Mouse (Mus musculus) liver, embryonic 13.5 days (tissue): ENCODE results near the gene Dolpp1. TPM values are rescaled to one million over a fixed set of nuclear protein-coding genes. Genes with fewer than 3 reads are reported as not detected.
A peak's percentile ranks its signal among the peaks of the same experiment; 100 is the strongest.

Experiments used
- ATAC-seq: fragments of 200-750 bp; cut with Nextera tagmentation; 2 replicates; pipeline ENCODE4 v1.8.0; 2017; ENCODE audit warnings: low read depth, mild to moderate bottlenecking, moderate number of reproducible peaks, moderate library complexity
- DNase-seq: peaks from one replicate; pipeline ENCODE4 v3.0.0; 2022
- H3K27ac ChIP-seq: fragments of 300-500 bp; sonication (generic); 2 replicates; pipeline ENCODE4 v1.5.1; 2015; ENCODE audit warnings: moderate library complexity, mild to moderate bottlenecking, inconsistent platforms
- H3K27me3 ChIP-seq: fragments of 300-500 bp; sonication (generic); 2 replicates; pipeline ENCODE4 v1.6.1; 2015; ENCODE audit warnings: mild to moderate bottlenecking, inconsistent platforms
- H3K36me3 ChIP-seq: fragments of 300-500 bp; sonication (generic); 2 replicates; pipeline ENCODE4 v1.6.1; 2015; ENCODE audit warnings: mild to moderate bottlenecking, inconsistent platforms
- H3K4me1 ChIP-seq: fragments of 300-500 bp; sonication (generic); replicated peaks from 2 replicates; pipeline ENCODE4 v1.6.1; 2015; ENCODE audit warnings: inconsistent platforms
- H3K4me2 ChIP-seq: fragments of 300-500 bp; sonication (generic); 2 replicates; pipeline ENCODE4 v1.6.1; 2015; ENCODE audit warnings: inconsistent platforms, mild to moderate bottlenecking, moderate library complexity
- H3K4me3 ChIP-seq: fragments of 300-500 bp; sonication (generic); replicated peaks from 2 replicates; pipeline ENCODE4 v1.5.1; 2015; ENCODE audit warnings: mild to moderate bottlenecking, inconsistent platforms
- H3K9ac ChIP-seq: fragments of 300-500 bp; sonication (generic); 2 replicates; pipeline ENCODE4 v1.6.1; 2015; ENCODE audit warnings: mild to moderate bottlenecking, inconsistent platforms
- H3K9me3 ChIP-seq: fragments of 300-500 bp; sonication (generic); replicated peaks from 2 replicates; pipeline ENCODE4 v1.6.1; 2016; ENCODE audit warnings: inconsistent platforms
- WGBS: fragments of 180-500 bp; shearing (Covaris S2); methylation state at CpG from one replicate; pipeline ENCODE4 v1.1.7; 2015; ENCODE audit not compliant: insufficient replicate concordance; 5-methylcytosine and 5-hydroxymethylcytosine counted together
- polyA plus RNA-seq: library from polyadenylated mRNA; unstranded; fragments of >200 nt; fragmentation: Nextera tagmentation; extraction: Ambion mirVana; gene quantifications from 2 replicates; pipeline ENCODE4 v1.2.1, GENCODE M21; 2015

The Dolpp1 gene
- polyA plus RNA-seq, 1 experiment from 2014 or later: 20.3 TPM

DNA sequence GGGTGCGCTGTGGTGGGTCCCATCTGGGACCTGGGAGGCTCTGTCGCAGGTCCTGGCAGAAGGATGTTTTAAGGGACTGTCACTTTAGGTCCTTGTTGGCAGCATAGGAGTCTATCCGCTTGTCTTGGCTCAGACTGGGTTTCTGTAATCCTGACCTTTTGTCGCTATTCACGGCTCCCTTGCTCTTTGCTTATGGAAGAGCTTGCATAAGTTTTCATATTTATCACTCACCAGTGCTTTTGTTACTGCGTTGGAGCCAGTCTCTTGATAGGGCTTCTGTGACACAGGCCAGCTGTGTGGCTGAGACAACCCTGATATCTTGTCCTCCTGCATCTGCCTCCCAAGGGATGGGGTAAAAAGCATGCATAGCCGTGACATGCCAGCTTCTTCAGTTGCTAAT, 12.7 kb upstream of the Dolpp1 start:
- H3K4me1 ChIP-seq: peaks cover 55% of the 10 kb centered on the region

DNA sequence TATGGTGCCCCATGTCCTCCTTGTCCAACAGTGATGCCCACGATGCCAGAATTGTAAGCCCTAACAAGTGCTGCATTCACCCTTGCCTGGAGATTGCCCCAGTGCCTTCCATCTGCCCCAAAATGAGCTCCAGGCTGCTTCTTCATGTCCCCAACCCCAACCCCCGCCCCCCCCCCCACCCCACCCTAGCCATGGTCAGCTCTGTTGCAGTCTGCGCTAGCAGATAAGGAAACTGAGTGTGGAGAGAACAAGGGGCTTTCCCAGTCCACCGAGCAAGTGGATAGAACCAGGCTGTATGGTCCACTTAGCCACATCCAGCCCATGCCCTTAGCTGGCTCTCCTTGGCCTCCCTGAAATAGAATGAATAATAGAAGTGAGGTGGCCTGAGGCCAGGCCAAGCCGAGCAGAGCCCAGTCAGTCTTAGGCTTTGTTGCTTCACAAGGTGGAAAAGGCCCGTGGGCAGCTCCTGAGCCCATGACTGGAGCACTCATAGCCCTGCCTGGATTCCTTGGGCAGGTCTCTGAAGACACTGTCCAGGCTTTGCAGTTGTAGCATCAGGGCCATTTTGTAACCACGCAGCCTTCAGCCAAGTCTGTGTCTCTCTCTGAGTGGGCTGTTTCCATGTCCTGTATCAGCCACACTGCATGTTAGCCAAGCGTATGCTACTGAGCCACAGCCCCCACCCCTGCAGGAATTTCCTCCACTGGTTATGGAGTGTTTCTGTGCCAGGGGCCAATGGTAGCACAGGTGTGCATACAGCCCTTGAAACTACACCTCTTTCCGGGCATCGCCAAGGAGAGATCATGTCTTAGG, 11.3 kb upstream of the Dolpp1 start:
- no peak overlapping the region for H3K4me3 ChIP-seq
- H3K9ac ChIP-seq: peak overlapping the region; percentile 40
- ATAC-seq (peak; percentile 39), DNase-seq (no peak)
- no peaks in the 10 kb centered on the region for H3K9me3 ChIP-seq
- H3K27ac ChIP-seq: peak overlapping the region; percentile 85
- H3K4me2 ChIP-seq: peak overlapping the region; percentile 27
- H3K4me1 ChIP-seq: peaks cover 61% of the 10 kb centered on the region
- peaks cover 88% of the 10 kb centered on the region for H3K36me3 ChIP-seq
- no peaks in the 10 kb centered on the region for H3K27me3 ChIP-seq
- 66% methylated on average over 10 of the region's 10 CpGs for WGBS

More for the DNA sequence above, 12.7 kb upstream of the Dolpp1 start:
- Histone ChIP-seq H3K27ac (peak overlapping the region; percentile 85), H3K36me3 (peaks cover 84% of the 10 kb centered on the region), H3K4me2 (no peak overlapping the region), H3K9ac (peak overlapping the region; percentile 44), H3K27me3 (no peaks in the 10 kb centered on the region), H3K9me3 (no peaks in the 10 kb centered on the region), H3K4me3 (no peak overlapping the region)
- peak; percentile 59 for ATAC-seq
- DNase-seq: no peak
- WGBS: 65% methylated on average over 7 of the region's 7 CpGs

DNA sequence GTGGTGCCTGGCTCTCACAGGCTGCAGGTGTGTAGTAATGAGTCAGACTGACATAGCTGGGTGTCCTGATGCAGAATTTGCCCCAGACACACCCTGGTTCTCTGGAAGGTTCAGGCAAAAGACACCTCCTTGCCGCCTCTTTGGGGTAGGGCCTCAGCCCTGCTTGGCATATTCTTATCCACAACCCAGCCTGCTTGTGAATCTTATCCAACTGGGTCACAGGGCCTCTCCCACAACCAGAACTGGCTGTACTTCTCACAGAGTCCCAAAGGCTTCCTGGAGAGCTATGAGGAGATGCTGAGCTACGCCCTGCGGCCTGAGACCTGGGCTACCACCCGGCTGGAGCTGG, 10.7 kb upstream of the Dolpp1 start:
- Histone ChIP-seq H3K9me3 (no peaks in the 10 kb centered on the region), H3K27ac (peak overlapping the region; percentile 85), H3K27me3 (no peaks in the 10 kb centered on the region), H3K4me2 (peak overlapping the region; percentile 27), H3K36me3 (peaks cover 83% of the 10 kb centered on the region), H3K9ac (no peak overlapping the region), H3K4me1 (peaks cover 61% of the 10 kb centered on the region), H3K4me3 (no peak overlapping the region)
- DNase-seq: peak; percentile 36
- ATAC-seq: peak; percentile 75
- WGBS: 63% methylated on average over 4 of the region's 4 CpGs

DNA sequence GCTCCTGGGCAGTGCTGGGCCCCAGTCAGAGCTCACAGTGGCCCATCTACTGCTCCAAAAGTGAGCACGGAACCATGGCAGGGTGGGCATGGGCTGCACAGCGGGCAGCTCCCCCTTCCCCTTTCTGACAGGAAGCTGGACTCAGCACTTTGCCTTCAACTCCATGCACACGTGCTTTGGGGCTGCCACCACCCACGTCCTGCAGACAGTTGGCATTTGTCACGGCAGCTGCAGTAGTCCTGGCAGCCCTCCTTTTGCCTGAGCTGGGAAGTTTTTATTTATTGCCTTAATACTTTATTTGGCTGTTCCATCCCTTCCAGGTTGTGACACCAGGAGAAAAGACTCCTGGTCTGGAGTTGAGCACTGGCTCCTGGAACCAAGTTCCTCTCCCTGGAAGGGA, 7.2 kb upstream of the Dolpp1 start:
- Histone ChIP-seq H3K4me2 (no peak overlapping the region), H3K9ac (no peak overlapping the region), H3K27me3 (no peaks in the 10 kb centered on the region), H3K36me3 (peaks cover 55% of the 10 kb centered on the region), H3K9me3 (no peaks in the 10 kb centered on the region), H3K27ac (no peak overlapping the region), H3K4me3 (no peak overlapping the region), H3K4me1 (peaks cover 42% of the 10 kb centered on the region)
- ATAC-seq (no peak), DNase-seq (no peak)
- WGBS: 71% methylated on average over 5 of the region's 5 CpGs

DNA sequence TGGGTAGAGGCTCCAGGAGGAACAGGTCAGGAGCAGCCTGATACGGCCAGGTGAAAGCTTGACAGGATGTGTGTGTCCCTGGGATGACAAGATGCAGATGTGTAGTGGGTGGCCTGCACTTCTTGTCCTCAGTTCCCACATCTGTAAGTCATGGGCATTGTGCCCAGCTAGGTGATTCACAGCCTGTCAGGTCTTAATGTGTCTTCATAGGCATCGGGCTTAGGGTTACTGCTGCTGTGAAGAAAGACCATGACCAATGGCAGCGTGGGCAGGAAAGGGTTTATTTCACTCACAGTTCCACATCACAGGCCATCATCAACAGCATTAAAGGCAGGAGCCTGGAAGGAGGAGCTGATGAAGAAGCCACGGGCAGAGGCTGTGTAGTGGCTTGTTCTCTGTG, 6.5 kb upstream of the Dolpp1 start:
- Histone ChIP-seq H3K9me3 (no peaks in the 10 kb centered on the region), H3K4me1 (peaks cover 34% of the 10 kb centered on the region), H3K4me2 (no peak overlapping the region), H3K9ac (no peak overlapping the region), H3K27ac (no peak overlapping the region), H3K36me3 (peaks cover 51% of the 10 kb centered on the region), H3K4me3 (no peak overlapping the region), H3K27me3 (no peaks in the 10 kb centered on the region)
- ATAC-seq (no peak), DNase-seq (no peak)
- 76% methylated on average over 4 of the region's 4 CpGs for WGBS

DNA sequence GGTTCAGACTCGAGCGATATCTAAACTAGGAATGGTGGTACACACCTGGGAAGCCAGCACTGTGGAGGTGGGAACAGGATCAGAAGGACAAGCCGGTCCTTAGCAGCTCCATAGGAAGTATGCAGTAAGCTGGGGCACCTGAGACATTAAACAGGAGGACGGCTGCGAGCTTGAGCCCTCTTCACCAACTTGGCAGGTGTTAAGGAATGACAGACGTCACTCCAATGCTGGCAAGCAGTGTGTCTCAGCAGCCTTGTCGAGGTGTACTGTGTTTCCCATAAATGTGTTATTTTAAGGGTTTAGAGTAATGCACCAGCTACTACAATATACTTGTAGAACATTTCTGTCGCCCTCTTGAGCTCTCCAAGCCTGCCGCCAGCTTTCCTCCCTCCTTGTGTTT, 5.1 kb upstream of the Dolpp1 start:
- no peak overlapping the region for H3K4me3 ChIP-seq
- DNase-seq: no peak
- H3K4me1 ChIP-seq: peaks cover 28% of the 10 kb centered on the region
- peaks cover 38% of the 10 kb centered on the region for H3K36me3 ChIP-seq
- no peaks in the 10 kb centered on the region for H3K27me3 ChIP-seq
- H3K9ac ChIP-seq: no peak overlapping the region
- WGBS: 73% methylated on average over 9 of the region's 9 CpGs
- no peak overlapping the region for H3K27ac ChIP-seq
- no peak for ATAC-seq
- no peaks in the 10 kb centered on the region for H3K9me3 ChIP-seq
- no peak overlapping the region for H3K4me2 ChIP-seq

DNA sequence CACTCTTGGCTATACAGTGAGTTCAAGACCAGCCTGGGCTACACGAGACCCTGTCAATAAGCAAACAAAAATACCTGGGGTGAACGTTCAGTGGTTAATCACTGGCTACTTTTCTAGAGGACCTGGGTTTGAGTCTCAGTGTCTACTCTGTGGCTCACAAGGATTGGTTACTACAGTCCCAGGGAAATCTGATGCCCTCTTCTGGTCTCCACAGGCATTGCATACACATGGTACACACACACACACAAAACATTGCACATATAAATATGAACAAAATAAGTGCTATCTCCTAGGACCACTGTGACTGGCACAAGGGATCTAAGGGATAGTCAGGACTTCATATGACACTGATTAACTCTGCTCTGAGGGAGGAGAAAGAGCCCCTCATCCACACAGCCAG, 3.1 kb upstream of the Dolpp1 start:
- Histone ChIP-seq H3K4me3 (no peak overlapping the region), H3K4me2 (no peak overlapping the region), H3K9me3 (no peaks in the 10 kb centered on the region), H3K36me3 (peaks cover 20% of the 10 kb centered on the region), H3K27me3 (no peaks in the 10 kb centered on the region), H3K27ac (no peak overlapping the region), H3K4me1 (peaks cover 27% of the 10 kb centered on the region), H3K9ac (no peak overlapping the region)
- ATAC-seq (no peak), DNase-seq (no peak)
- WGBS: 83% methylated on average over 2 of the region's 2 CpGs

DNA sequence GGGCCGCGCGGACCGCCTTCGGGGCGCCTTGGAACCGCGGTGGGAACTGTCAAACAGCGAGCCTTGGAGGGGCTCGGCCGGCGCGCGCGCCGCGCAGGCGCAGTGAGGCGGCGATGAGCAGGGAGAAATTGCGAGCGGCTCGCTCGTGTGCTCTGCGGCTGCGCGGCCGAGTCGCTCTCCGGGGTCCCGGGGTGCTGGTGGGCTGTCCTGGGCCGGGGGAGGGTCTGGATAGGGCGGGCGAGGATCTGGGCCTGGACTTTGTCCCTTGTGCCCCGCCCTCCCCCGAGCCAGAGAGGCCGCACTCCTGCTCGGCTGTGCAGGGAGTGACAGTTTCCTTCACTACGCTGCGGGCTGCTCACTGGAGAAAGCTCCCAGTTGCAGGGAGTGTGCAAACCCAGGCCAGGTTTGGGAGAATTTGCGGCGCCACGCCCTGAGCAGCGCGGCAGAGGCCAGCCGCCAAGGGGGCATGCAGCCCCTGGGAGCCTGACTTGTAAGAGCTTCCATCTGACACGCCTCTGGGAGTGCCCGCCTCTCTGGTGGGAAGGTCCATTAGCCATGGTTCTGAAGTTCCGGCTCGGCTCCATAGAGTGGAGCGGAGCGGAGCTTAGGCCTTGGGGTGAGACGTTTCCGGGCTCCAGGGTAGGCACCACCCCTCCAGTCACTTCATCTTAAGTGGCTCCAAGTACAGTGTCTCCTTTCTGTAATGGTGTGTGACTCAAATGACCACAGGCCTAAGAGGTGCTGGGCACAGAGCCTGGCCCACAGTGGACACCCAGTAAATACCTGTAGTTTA, 719 bp downstream of the Dolpp1 start:
- H3K9ac ChIP-seq: peak overlapping the region; percentile 78
- DNase-seq (peak; percentile 53), ATAC-seq (peak; percentile 61)
- peak overlapping the region; percentile 69 for H3K4me3 ChIP-seq
- under 1% methylated on average over 54 of the region's 54 CpGs for WGBS
- no peaks in the 10 kb centered on the region for H3K9me3 ChIP-seq
- no peaks in the 10 kb centered on the region for H3K27me3 ChIP-seq
- H3K27ac ChIP-seq: peak overlapping the region; percentile 83
- peaks cover 33% of the 10 kb centered on the region for H3K36me3 ChIP-seq
- peaks cover 38% of the 10 kb centered on the region for H3K4me1 ChIP-seq
- H3K4me2 ChIP-seq: peak overlapping the region; percentile 79

DNA sequence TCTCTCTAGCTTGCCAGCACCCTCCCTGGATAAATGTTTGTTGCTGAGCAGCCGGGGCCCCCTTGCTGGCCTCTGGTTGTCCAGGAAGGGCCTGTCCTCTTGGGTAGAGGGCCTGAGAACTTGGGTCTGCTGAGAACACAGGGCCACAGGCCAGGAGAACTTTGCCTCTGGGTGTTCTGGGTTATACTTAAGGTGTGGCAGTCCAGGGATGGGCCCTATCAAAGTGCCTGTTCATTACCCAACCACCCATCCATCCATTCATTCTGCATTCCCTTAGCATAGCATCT, 1.3 kb downstream of the Dolpp1 start:
- peaks cover 39% of the 10 kb centered on the region for H3K36me3 ChIP-seq
- ATAC-seq (no peak), DNase-seq (no peak)
- H3K27ac ChIP-seq: peak overlapping the region; percentile 83
- 36% methylated on average over 1 of the region's 1 CpGs for WGBS
- peak overlapping the region; percentile 69 for H3K4me3 ChIP-seq
- peak overlapping the region; percentile 78 for H3K9ac ChIP-seq
- H3K4me2 ChIP-seq: peak overlapping the region; percentile 79
- H3K9me3 ChIP-seq: no peaks in the 10 kb centered on the region
- H3K27me3 ChIP-seq: no peaks in the 10 kb centered on the region
- peaks cover 38% of the 10 kb centered on the region for H3K4me1 ChIP-seq

DNA sequence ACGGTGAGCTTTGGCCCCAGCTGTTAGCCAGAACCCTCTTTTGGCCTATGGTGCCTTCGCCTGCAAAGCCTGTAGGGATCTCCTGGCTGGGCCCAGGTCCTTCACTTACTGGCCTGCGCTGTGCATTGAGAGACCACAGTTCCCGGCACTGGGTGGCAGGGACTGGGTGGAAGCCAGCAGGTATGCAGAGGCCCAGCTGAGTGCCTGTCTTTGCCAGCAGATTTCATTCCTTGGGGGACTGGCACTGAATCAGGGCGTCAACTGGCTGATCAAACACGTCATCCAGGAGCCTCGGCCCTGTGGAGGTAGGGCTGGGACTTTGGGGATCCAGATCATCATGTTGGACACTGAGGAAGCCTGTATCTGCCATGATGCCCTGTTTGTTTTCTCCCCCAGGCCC, 3.7 kb downstream of the Dolpp1 start:
- Histone ChIP-seq H3K9me3 (no peaks in the 10 kb centered on the region), H3K27ac (no peak overlapping the region), H3K9ac (no peak overlapping the region), H3K27me3 (no peaks in the 10 kb centered on the region), H3K36me3 (peaks cover 63% of the 10 kb centered on the region), H3K4me1 (peaks cover 38% of the 10 kb centered on the region), H3K4me2 (no peak overlapping the region), H3K4me3 (no peak overlapping the region)
- ATAC-seq: no peak
- no peak for DNase-seq
- WGBS: 82% methylated on average over 7 of the region's 7 CpGs

DNA sequence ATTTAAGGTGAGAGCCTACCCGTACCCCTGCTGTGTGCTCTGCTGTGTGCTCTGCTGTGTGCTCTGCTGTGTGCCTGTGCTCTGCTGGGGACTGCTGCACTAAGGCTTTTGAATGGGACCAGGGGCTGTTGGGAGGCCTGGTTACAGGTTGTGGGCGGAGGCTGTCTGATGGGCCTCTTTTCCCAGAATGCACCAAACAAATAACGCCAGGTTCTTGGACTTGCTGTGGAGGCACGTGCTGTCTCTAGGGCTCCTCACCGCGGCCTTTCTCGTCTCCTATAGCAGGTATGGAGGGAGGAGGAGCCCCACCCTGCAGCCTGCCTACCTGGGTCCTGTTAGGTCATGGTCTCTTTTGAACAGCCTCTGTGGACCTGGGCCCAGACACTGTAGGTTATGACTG, 4.2 kb downstream of the Dolpp1 start:
- no peaks in the 10 kb centered on the region for H3K27me3 ChIP-seq
- peaks cover 65% of the 10 kb centered on the region for H3K36me3 ChIP-seq
- DNase-seq (no peak), ATAC-seq (no peak)
- H3K27ac ChIP-seq: no peak overlapping the region
- H3K4me1 ChIP-seq: peaks cover 36% of the 10 kb centered on the region
- H3K9ac ChIP-seq: no peak overlapping the region
- H3K9me3 ChIP-seq: no peaks in the 10 kb centered on the region
- WGBS: 81% methylated on average over 7 of the region's 7 CpGs
- H3K4me3 ChIP-seq: no peak overlapping the region
- H3K4me2 ChIP-seq: no peak overlapping the region
